Mouse (Mus musculus): Measurements from ENCODE around the gene Hs3st3a1.

DNA sequence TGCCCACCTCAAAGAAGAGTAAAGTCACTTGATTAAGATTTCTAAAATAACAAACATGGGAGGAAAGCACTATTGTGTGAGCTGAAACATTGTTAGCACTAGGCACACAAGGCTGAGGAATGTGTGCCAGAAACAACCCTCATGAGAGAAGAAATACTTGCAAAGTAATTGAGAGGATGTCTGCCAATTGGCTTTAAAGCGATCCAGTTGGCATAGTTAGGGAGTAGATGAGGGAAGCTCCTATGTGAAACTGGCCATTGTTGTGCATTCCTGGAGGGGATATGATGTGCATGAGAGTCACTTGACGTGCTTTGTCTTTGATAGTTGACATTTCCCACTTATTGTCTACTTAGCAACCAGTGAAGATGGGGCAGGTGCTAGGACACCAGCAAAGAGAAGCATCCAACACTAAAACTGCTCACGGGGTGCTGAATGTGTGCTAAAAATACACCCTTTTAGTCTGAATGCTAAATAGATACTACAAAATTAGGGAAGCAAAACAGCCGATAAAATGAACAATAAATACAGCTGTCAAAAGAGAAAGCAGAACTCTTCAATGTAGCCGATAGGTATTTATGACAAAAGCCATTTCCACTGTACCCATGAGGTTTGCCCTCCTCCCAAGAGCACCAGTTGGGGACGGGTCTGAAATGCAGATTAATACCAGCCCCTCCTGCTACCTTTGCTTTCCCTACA lies 83.2 kb downstream of the Hs3st3a1 start:
- TF ChIP-seq CTCF (IDR thresholded peaks at IDR 0.05; ENCODE audit: extremely low read depth, insufficient read length, insufficient replicate concordance, low read depth, low read length) (no peak), POLR2A (IDR thresholded peaks at IDR 0.05; ENCODE audit: low read depth, low read length) (no peak)
